Mouse (Mus musculus): ENCODE measurements at regions not wholly inside any gene's neighbourhood (a gene's known extent, or its start where the extent isn't known, plus 50 kb on each side); places are given as distances from the start of the nearest gene placed in this dataset.

DNA sequence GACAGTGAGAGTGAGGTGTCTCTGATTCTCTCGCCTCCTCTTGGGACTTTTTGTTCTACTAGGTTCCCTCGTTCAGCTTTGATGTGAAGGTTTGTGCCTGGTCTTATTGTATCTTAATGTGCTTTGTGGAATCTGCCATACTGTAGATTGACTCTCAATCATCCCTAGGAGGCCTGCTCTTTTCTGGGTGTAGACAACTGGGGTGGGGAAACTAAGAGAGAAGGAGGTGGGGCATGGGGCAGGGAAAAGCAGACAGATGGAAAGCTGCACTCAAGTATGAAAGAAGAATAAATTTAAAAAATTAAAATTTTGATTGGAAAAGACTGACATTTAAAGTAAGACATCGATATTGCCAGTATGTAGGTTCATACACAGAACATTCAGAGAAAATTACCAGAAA, 172.0 kb upstream of the Ctso start:
- 84% methylated on average over 3 of the region's 3 CpGs for WGBS
- no peak overlapping the region for H3K9ac ChIP-seq
- H3K9me3 ChIP-seq, result no peaks in the 10 kb centered on the region
- no peak overlapping the region for H3K27ac ChIP-seq
- no peak overlapping the region for H3K4me3 ChIP-seq (replicated peaks)
- H3K4me1 ChIP-seq, result no peaks in the 10 kb centered on the region
- no peaks in the 10 kb centered on the region for H3K36me3 ChIP-seq
- H3K27me3 ChIP-seq (replicated peaks), result no peaks in the 10 kb centered on the region
- ATAC-seq (ENCODE audit: insufficient read depth, low FRiP score, low read depth), result no peak
- H3K4me2 ChIP-seq, result no peak overlapping the region

DNA sequence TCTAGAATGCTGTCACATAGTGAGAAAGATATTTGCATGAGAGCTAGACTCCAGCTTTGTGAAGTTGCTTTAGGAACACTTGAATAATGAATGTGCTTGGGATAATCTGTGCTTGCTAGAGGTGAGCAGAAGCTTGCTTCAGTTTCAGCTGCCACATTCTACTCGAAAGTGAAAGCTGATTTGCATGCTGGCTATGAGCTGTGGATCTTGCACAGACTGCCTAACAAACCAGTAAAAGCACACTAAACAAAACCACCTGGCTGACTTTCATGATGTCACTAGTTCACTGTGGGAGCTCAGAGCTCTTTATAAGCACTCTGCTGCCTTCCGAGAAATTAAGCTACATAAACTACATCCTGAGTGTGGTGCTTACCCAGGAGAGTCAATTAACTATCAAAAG, 171.5 kb upstream of the Ctso start:
- H3K4me1 ChIP-seq, result no peaks in the 10 kb centered on the region
- H3K9me3 ChIP-seq, result no peaks in the 10 kb centered on the region
- H3K27me3 ChIP-seq (replicated peaks), result no peaks in the 10 kb centered on the region
- H3K4me2 ChIP-seq, result no peak overlapping the region
- H3K9ac ChIP-seq, result no peak overlapping the region
- H3K36me3 ChIP-seq, result no peaks in the 10 kb centered on the region
- no peak overlapping the region for H3K27ac ChIP-seq
- ATAC-seq (ENCODE audit: insufficient read depth, low FRiP score, low read depth), result no peak
- 32% methylated on average over 2 of the region's 2 CpGs for WGBS
- H3K4me3 ChIP-seq (replicated peaks), result no peak overlapping the region

DNA sequence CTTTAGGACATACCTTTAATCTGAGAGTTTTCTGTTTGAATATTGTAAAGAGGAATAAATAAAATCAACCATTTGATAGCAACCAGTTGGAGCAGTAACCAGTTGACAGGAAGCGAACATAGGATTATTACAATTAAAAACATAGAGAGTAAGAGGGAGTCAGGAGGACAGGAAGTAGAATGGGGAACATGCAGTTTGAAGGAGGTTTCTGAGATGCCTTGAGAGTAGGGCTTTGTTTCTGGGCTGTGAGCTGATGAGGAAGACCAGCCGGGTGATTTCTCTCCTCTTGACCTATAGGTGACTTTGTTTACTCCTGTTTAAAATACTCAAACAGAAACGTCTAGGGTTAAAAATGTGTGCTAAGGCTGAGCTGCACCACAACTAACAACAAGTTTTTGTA, 160.6 kb upstream of the Ctso start:
- 38% methylated on average over 3 of the region's 3 CpGs for WGBS
- no peaks in the 10 kb centered on the region for H3K27me3 ChIP-seq (replicated peaks)
- no peak overlapping the region for H3K9ac ChIP-seq
- ATAC-seq (ENCODE audit: insufficient read depth, low FRiP score, low read depth), result no peak
- no peaks in the 10 kb centered on the region for H3K9me3 ChIP-seq
- H3K36me3 ChIP-seq, result no peaks in the 10 kb centered on the region
- H3K4me3 ChIP-seq (replicated peaks), result no peak overlapping the region
- H3K4me2 ChIP-seq, result no peak overlapping the region
- no peaks in the 10 kb centered on the region for H3K4me1 ChIP-seq
- no peak overlapping the region for H3K27ac ChIP-seq

DNA sequence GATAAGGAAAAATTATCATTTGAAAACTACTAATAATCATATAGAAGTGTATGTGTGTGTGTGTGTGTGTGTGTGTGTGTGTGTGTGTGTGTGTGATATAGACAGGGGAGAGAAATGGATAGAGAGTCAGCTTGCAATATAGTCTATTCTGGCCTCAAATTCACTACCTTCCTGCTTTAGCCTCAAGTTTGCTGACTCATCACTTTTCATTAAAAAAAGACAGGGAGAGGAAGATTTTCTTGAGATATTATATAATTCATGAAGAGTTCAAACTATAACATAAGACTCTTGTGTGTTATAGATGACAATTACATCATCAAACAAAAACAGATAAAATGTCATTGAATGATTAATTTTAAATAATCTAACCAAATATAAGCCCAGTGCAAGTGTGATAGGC, 159.4 kb upstream of the Ctso start:
- Histone ChIP-seq H3K4me1 (no peaks in the 10 kb centered on the region), H3K27me3 (replicated peaks) (no peaks in the 10 kb centered on the region), H3K4me2 (no peak overlapping the region), H3K4me3 (replicated peaks) (no peak overlapping the region), H3K9ac (no peak overlapping the region), H3K9me3 (no peaks in the 10 kb centered on the region), H3K36me3 (no peaks in the 10 kb centered on the region), H3K27ac (no peak overlapping the region)
- no peak for ATAC-seq (ENCODE audit: insufficient read depth, low FRiP score, low read depth)

DNA sequence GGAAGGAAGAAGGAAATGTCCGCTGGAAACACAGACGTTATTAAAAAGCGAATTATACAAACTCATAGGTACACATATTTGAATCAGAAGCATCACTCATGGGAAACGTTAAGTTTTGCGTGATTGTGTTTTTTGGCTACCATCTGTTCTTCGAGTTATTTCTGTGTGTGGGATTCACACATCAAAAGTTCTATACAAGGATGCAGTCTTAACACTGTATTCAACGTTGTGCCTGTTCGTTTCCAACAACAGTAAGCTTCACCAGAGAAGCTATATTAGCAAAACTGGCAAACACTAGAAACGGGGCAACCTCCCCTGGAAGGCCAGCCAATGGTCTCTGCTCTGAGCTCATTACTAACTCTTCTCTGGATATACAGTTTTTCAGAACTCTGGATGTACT, 150.3 kb upstream of the Ctso start:
- Histone ChIP-seq H3K27ac (no peak overlapping the region), H3K4me2 (no peak overlapping the region), H3K9me3 (no peaks in the 10 kb centered on the region), H3K27me3 (replicated peaks) (no peaks in the 10 kb centered on the region), H3K4me1 (0 out of 2 replicates have a peak, but pooled peaks cover 5% of the 10 kb centered on the region), H3K36me3 (no peaks in the 10 kb centered on the region), H3K9ac (no peak overlapping the region), H3K4me3 (replicated peaks) (no peak overlapping the region)
- 87% methylated on average over 9 of the region's 9 CpGs for WGBS
- no peak for ATAC-seq (ENCODE audit: insufficient read depth, low FRiP score, low read depth)

DNA sequence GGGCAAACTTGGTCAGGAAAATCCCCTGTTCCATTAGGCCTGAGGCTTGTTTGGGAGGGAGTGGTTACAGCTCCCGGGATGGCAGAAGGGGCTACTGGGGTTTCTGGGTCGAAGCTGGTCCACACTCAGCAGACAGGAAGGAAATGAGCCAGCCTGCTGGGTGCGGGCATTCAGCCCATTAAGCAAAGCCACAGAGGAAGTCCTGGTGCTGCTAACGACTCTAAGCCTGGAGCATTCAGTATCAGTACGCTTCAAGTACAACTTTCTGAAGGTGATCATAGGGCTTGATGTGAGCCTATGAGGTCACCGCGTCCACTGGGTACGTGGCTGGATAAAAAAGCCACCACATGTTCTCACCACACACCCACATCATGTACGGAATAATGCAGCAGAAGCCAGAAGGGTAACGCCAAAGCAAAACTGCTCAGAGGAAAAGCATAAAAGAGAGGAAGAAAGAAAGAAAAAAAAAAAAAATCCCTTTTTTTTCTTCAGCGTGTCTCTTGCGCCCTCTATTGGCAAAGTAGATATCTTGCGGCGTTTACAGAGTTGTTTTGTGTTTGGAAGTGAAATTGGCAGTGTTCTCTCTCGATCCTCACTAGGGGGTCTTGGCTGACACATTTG, 149.4 kb upstream of the Ctso start:
- peak overlapping the region; percentile 44 for H3K4me2 ChIP-seq
- peak; percentile 31; the same call in 1 of the 2 replicates for ATAC-seq (ENCODE audit: insufficient read depth, low FRiP score, low read depth)
- 0 out of 2 replicates have a peak, but pooled peaks cover 5% of the 10 kb centered on the region for H3K4me1 ChIP-seq
- H3K27me3 ChIP-seq (replicated peaks), result no peaks in the 10 kb centered on the region
- no peaks in the 10 kb centered on the region for H3K36me3 ChIP-seq
- no peak overlapping the region for H3K9ac ChIP-seq
- peak overlapping the region; percentile 25 for H3K4me3 ChIP-seq (replicated peaks)
- H3K9me3 ChIP-seq, result no peaks in the 10 kb centered on the region
- WGBS, result 19% methylated on average over 15 of the region's 15 CpGs
- no peak overlapping the region for H3K27ac ChIP-seq

DNA sequence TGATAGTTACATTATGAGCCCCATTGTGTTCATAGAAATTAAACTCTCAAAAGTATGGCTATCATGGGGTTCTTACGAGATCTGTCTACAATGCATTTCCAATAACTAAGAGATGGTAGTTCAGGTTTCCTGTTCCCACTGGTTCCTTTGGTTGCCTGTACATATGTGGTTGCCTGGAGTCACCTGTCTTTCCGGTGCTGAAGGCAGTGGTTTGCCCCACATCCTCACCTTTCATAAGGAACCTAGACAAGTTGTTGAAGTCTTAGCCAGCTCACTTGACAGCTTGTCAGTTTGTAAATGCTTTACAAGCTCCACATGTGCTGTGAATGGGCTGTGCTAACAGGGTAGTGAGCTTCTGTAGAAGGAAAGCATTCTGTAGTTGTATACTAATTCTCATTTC, 143.5 kb upstream of the Ctso start:
- WGBS, result 75% methylated on average over 2 of the region's 2 CpGs
- H3K9ac ChIP-seq, result no peak overlapping the region

DNA sequence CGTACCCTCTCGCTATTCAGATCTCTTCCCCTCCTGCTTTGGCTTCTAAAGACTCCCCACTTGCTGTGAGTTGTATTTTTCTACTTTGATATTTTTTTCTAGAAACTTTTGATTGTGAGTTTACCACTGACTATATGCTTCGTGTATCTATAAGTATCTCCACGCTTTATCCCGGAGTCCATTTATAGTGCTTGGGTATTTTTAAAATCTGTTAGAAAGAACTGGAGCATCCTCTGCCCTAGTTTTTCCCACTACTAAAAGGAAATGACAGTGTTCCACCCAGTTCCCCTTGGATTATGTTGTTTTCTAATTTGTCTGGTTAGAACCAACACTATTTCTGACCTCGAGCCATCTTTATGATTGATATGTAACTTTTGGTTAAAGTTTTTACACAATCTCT, 142.7 kb upstream of the Ctso start:
- H3K4me3 ChIP-seq (replicated peaks), result no peak overlapping the region
- no peaks in the 10 kb centered on the region for H3K27me3 ChIP-seq (replicated peaks)
- no peak overlapping the region for H3K4me2 ChIP-seq
- no peaks in the 10 kb centered on the region for H3K4me1 ChIP-seq
- 85% methylated on average over 6 of the region's 6 CpGs for WGBS
- no peaks in the 10 kb centered on the region for H3K9me3 ChIP-seq
- ATAC-seq (ENCODE audit: insufficient read depth, low FRiP score, low read depth), result no peak
- no peaks in the 10 kb centered on the region for H3K36me3 ChIP-seq
- no peak overlapping the region for H3K27ac ChIP-seq
- no peak overlapping the region for H3K9ac ChIP-seq

More for the DNA sequence above, 143.5 kb upstream of the Ctso start:
- no peak for ATAC-seq (ENCODE audit: insufficient read depth, low FRiP score, low read depth)
- Histone ChIP-seq H3K4me1 (no peaks in the 10 kb centered on the region), H3K4me2 (no peak overlapping the region), H3K27me3 (replicated peaks) (no peaks in the 10 kb centered on the region), H3K36me3 (no peaks in the 10 kb centered on the region), H3K4me3 (replicated peaks) (no peak overlapping the region), H3K9me3 (no peaks in the 10 kb centered on the region), H3K27ac (no peak overlapping the region)

DNA sequence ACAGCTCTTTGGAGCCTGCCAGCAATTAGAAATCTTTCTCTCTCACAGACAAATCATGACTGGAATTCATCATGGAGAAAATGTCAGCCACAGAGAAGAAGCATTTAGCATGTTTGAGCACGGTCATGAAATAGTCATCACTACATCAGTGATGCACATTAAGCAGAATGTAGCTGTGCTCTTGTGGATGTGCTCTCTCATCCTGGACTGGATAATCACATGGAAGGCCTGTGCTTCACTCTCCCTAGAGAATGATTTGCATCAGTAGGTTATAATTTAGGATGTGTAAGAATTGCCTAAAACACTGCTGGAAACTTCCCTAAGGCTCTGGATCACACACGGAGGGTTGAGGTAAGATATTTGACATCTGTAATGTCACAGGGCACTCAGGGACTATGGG, 130.3 kb upstream of the Ctso start:
- ATAC-seq (ENCODE audit: insufficient read depth, low FRiP score, low read depth), result no peak
- no peak overlapping the region for H3K27ac ChIP-seq
- H3K9me3 ChIP-seq, result no peaks in the 10 kb centered on the region
- no peaks in the 10 kb centered on the region for H3K4me1 ChIP-seq
- no peak overlapping the region for H3K9ac ChIP-seq
- no peak overlapping the region for H3K4me2 ChIP-seq
- no peak overlapping the region for H3K4me3 ChIP-seq (replicated peaks)
- no peaks in the 10 kb centered on the region for H3K36me3 ChIP-seq
- 68% methylated on average over 2 of the region's 2 CpGs for WGBS
- no peaks in the 10 kb centered on the region for H3K27me3 ChIP-seq (replicated peaks)

DNA sequence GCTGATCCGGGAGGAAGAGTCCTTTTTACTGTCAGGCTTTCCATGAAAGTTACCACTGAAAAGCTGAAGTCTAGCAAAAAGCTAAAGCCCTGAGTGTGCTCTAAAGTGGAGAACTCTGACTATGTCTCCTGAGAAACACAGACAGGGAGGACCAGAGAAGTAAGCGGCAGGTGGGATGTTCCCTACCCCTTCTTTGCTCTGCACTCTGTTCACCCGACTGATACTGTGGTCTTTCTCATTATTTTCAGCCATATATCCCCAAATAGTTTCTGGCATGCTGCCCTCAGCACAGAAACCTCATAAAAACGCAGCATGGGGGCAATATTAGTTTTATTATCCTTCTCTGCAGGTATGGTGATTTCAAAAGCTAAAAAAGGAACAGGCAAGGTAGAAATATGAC, 126.7 kb upstream of the Ctso start:
- Histone ChIP-seq H3K9ac (no peak overlapping the region), H3K9me3 (no peaks in the 10 kb centered on the region), H3K36me3 (no peaks in the 10 kb centered on the region), H3K4me3 (replicated peaks) (no peak overlapping the region), H3K4me1 (no peaks in the 10 kb centered on the region), H3K27me3 (replicated peaks) (no peaks in the 10 kb centered on the region), H3K4me2 (no peak overlapping the region), H3K27ac (no peak overlapping the region)
- WGBS, result 66% methylated on average over 4 of the region's 4 CpGs
- no peak for ATAC-seq (ENCODE audit: insufficient read depth, low FRiP score, low read depth)

DNA sequence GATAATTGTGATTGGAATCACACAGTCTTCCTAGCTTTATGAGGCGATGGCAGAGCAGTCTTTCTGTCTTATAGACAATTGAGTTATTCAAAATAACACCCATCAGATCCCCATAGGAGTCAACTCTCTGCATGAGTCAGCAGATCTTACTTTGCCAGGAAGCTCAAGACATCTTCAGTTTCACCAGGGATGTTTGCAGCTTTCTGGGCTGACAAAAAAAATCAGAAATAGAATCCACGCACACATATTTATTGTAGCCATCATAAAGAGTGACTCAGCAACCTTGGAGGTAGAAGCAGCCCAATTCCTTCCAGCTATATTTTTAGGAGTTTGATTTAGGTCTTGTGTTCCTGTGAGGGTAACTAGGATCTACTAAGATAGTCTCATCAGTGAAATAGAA, 122.8 kb upstream of the Ctso start:
- no peaks in the 10 kb centered on the region for H3K27me3 ChIP-seq (replicated peaks)
- no peak overlapping the region for H3K27ac ChIP-seq
- no peak overlapping the region for H3K4me2 ChIP-seq
- no peaks in the 10 kb centered on the region for H3K4me1 ChIP-seq
- no peak for ATAC-seq (ENCODE audit: insufficient read depth, low FRiP score, low read depth)
- 84% methylated on average over 2 of the region's 2 CpGs for WGBS
- H3K9me3 ChIP-seq, result no peaks in the 10 kb centered on the region
- H3K9ac ChIP-seq, result no peak overlapping the region
- no peaks in the 10 kb centered on the region for H3K36me3 ChIP-seq
- no peak overlapping the region for H3K4me3 ChIP-seq (replicated peaks)

DNA sequence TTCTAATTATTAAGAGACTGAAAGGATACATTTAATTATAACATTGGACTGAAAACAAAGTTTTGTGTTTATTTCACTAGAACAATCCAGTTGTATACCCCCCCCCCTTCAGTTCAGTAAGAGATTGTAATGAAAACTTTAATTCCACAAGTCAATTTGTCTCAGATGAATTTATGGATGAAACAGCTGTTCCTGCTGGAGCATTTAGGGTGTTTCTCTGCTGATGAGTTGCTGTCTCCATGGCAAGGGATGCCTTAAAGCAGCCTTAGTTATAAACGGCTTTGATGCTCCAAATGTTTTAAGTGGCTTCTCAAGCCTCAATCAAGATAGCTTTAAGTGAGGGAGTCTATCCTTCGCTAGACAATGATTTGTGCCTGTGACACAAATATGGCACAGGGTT, 112.1 kb upstream of the Ctso start:
- Histone ChIP-seq H3K27me3 (replicated peaks) (no peaks in the 10 kb centered on the region), H3K9ac (no peak overlapping the region), H3K4me3 (replicated peaks) (no peak overlapping the region), H3K4me1 (no peaks in the 10 kb centered on the region), H3K36me3 (no peaks in the 10 kb centered on the region), H3K4me2 (no peak overlapping the region), H3K27ac (no peak overlapping the region), H3K9me3 (no peaks in the 10 kb centered on the region)
- no peak for ATAC-seq (ENCODE audit: insufficient read depth, low FRiP score, low read depth)
- WGBS, result 57% methylated on average over 2 of the region's 2 CpGs

DNA sequence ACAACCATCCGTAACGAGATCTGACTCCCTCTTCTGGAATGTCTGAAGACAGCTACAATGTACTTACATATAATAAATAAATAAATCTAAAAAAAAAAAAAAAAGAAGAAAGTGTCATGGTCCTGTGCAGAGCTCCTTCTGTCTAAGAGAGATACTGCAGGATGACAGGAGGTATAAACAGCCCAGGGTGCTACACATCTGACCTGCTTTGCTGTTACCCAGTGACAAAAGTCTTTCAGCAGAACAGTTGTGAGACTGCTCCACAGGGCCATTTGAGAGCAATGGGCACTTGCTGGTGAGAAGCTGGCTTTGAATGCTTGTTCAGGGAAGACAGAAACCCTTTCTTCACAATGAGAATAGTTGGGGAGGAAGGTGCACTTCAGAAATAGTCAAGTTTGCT, 102.9 kb upstream of the Ctso start:
- H3K4me3 ChIP-seq (replicated peaks), result no peak overlapping the region
- no peak overlapping the region for H3K9ac ChIP-seq
- no peaks in the 10 kb centered on the region for H3K27me3 ChIP-seq (replicated peaks)
- no peak for ATAC-seq (ENCODE audit: insufficient read depth, low FRiP score, low read depth)
- 61% methylated on average over 2 of the region's 2 CpGs for WGBS
- no peaks in the 10 kb centered on the region for H3K4me1 ChIP-seq
- H3K27ac ChIP-seq, result no peak overlapping the region
- no peaks in the 10 kb centered on the region for H3K36me3 ChIP-seq
- no peaks in the 10 kb centered on the region for H3K9me3 ChIP-seq
- H3K4me2 ChIP-seq, result no peak overlapping the region
